Mouse (Mus musculus): ENCODE results near the gene Glg1.
"Not testable (repeated sequence)": the region's sequence is repeated elsewhere in the genome, so short reads cannot be mapped to it uniquely, and the experiment has no call there.

Glg1 gene

DNA sequence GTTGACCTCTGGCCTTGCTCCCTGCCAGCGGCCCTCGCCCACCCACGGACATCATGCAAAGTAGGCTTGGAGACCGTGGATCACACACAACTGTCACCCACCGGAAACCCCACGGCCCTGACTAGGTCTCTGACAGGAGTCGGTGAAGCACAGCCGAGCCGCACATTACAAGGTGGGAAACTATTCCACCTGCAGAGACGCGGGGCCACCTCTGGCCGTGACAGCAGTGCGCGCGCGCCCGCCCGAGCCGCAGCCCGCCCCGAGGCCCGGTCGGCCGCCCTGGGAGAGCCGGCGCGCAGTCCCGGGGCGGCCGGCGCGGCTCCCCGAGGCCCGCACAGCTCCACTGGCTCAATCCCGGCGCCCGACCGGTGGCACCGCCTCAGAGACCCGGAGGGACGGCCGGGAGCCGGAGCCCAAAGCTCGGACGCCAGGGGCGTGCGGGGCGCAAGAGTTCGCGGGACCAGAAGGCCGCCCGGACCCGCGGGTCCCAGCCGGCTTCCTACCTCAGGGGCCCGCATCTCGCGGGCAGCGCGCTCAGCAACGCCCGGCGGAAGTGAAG lies 114.0 kb downstream of the Glg1 start:
- not testable (repeated sequence) for DNase-seq (ENCODE audit: low spot score)

- no peak for DNase-seq (ENCODE audit: low spot score)
Measured at GRCm38 (mm10) chr8:111142521-111142920, 116.5 kb downstream of the Glg1 start.

DNA sequence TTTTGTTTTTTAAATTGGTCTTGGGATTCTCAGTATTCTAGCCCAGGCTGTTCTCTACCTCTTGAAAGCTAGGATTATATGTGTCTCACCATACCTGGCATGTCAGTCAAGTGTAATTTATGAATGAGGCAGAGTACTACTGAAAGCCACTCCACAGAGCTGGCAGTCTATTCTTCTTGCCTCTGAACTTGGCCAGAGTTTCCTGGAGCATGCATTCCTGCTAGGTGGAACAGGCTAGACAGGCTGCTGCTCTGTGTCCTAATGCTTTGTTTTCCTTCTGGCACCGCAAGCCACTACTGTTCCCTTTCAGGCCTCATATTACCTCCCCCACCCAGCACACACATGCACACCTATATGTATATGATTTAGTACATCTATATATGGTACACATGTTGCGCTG lies 128.3 kb downstream of the Glg1 start:
- no peak for DNase-seq (ENCODE audit: low spot score)

DNA sequence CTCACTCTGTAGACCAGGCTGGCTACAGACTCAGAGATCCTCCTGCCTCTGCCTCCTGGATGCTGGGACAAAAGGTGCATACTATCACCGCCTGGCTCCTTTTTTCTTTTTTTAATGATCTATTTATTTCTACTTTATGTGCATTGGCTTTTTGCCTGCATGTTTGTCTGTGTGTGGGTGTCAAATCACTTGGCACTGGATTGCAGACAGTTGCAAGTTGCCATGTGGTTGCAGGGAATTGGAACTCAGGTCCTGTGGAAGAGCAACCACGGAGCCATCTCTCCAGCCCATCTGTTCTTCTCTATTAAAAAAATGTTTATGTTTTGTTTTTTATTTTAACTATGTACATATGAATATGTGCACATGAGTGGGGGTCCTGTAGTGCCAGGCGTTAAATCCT lies 139.5 kb downstream of the Glg1 start:
- no peak for DNase-seq (ENCODE audit: low spot score)

DNA sequence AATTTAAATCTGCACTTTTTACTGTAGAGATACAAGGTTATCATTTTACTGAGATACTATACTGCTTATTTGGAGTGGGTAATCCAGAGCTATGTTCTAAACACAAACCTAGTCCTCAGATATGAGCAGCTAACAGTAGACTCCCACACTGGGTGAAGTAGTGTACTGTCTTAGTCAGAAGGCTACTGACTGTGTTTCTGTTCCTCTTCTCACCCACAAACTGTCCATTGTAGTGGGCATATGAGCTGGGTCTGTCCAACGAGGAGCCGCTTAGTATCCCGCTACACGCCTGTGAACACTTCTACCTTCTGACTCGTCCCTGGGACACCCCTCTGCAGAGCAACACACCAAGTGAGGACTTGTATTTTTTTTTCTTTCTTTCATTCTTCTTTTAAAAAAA lies 144.1 kb downstream of the Glg1 start:
- no peak for DNase-seq (ENCODE audit: low spot score)

Measured in left cerebral cortex, adult 11 months (tissue).